Mouse (Mus musculus): Measurements from ENCODE around the gene Pwp1. TPM values are rescaled to one million over a fixed set of nuclear protein-coding genes. Genes with fewer than 3 reads are reported as not detected.
"Not testable (repeated sequence)": the region's sequence is repeated elsewhere in the genome, so short reads cannot be mapped to it uniquely, and the experiment has no call there.

The Pwp1 gene
- 10 to 100 TPM; 18.0 to 19.9 TPM for total RNA-seq (2021)
- polyA plus RNA-seq (2012; rRNA removed) = 3.8 and 4.6 TPM in 2 replicates
- long read RNA-seq, transcript Pwp1-201 (15 exons, 2,572 nt) = major isoform, 13 of 13 reads
- long read RNA-seq, partial matches to known transcripts = 0 of 13 reads
- long read RNA-seq, other reads (novel, unspliced or antisense) = 0 of 13 reads

DNA sequence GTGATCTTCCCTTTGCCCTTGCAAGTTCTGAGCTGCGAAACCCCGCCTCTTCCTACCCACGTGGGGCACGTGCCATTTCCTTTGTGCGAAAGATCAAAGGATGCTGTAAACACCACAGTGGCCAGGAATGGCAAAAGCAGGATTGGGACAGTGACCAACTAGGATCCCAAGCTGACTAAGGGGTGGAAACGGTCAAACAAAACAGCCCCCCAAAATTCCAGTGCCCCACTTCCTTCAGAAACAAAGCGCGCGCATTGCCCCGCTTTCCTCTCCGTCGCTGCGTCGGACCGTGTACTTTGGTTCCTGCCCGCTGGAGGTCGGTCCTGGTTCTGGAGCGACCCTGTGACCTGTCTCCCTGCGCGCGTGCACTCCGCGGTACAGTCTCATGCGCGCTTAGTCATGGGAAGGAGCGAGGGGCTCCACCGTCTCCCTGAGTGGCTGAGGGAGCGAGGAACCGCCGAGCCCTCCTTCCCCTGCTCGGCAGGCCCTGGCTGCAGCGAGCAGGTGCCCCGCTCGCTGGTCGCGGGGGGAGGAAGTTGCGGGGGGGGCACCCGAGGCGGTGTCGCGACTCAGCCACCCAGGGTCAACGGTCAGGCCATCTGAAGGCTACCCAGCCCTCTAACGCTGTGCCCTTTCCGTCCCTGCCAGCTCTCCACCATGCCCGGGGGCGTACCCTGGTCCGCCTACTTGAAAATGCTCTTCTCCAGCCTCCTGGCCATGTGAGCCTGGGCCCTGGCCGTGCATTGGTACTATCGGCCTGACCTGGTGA is at the start of gene Pwp1:
Pwp1 (plus strand) TSS at position 410 of the 769 bp plus-strand sequence.
- peak; percentile 55 for DNase-seq

DNA sequence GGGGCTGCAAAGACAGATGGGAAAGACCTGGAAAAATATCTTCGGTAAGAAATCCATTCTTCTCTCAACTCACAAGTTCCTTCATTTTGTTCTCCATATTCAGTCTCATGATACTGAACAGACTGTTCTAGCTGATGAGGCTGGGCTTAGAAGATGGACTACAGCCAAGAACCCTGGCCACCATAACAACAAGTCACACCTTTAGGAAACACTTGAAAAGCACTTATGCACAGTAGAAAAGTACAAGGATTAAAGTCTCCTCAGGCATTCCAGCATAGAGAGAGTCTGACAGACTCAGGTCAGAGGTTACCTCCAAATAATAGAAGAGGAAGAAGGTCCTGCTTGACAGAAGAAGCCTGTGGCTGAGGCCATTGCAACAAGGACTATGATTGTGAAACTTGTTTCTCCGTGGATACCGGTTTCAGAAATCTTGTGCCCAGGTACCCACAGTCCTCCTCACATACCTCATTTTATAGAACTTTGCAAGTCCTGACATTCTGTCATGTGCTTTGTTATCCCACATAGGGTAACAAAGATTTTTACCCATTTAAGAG is 7.1 kb upstream of the Pwp1 start:
- DNase-seq = not testable (repeated sequence)

DNA sequence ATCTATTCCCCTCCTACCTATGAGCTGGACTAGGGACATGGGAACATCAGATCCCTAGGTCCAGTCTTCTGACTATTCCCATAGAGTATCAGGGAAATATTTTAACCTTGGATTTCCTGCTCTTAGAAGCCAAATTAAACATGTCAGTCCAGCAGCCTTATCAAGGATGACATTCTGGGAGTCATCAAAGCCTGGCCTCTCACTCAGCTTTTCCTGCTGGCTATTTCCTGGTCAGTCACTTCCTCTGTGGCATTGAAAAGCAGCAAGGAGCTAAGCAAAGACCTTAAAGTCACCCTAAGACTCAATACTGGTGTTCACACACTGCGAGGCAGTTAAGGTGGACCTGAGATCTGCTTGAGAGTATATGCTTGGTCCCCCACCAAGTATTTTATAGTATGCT is 5.5 kb upstream of the Pwp1 start:
- DNase-seq = not testable (repeated sequence)

DNA sequence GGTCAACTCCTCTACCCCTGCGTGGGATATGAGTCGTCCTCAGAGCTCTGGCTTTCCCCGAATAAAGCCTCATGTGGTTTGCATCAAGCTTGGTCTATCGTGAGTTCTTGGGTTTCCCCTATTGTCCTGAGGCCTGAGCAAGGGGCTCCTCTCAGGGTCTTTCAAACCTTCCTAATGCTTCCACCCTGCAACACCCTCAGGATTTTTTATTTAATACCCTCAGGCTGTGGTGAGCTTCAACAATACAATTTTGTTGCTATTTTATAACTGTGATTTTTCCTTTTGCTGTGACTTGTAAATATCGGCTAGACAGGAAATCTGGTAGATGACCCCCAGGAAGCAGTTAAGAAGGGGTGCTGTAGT is 591 bp upstream of the Pwp1 start:
- not testable (repeated sequence) for DNase-seq

GRCm38 (mm10) chr10:85846105-85846862 is 17.0 kb downstream of the Pwp1 start:
- DNase-seq = no peak

- peak; percentile 95 for DNase-seq
Measured at GRCm38 (mm10) chr10:85871698-85872478, 42.6 kb downstream of the Pwp1 start.

DNA sequence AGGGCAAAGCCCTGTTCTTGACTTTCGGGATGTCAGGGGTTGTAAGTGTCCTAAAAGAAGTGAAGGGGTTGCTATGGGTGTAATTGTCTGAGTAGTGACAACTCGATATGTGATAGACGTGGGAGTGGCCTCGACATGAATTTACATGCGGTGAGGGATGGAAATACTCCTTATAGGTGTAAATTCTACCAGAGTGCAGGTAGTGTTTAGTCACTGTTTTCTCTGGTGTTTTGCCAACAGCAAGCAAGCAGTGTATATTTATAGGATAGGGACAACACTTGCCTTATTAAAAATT is 43.1 kb downstream of the Pwp1 start:
- DNase-seq = no peak

DNA sequence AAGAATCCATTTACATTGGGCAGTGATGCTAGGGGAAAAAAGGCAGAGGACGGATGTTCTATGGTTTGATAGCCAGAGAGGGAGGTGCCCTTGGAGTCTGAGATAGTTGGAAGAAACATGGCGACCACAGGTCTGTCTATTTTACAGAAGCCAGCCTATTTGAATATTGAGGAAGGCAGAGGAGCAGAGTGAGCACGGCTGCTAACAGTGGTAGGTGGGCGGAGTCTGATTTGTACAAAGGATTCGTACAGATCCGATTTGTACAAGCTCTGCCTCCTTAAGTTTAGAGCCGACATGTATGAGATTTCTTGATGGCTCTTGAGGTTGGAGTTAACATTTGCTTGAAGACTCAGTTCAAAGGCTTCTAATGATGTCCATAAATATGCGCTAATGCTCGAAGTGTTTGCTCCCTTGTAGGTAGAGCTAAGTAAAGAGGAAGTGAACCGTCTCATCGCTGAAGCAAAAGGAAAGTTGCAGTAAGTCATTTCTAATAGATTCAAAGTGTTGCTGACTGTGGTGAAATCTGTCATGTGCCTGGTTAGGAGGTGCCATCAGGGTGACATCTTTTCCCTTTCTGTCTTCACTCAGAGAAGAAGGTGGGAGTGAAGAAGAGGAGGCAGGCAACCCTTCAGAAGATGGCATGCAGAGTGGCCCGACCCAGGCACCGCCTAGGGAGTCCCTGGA is 44.7 kb downstream of the Pwp1 start:
- no peak for DNase-seq

DNA sequence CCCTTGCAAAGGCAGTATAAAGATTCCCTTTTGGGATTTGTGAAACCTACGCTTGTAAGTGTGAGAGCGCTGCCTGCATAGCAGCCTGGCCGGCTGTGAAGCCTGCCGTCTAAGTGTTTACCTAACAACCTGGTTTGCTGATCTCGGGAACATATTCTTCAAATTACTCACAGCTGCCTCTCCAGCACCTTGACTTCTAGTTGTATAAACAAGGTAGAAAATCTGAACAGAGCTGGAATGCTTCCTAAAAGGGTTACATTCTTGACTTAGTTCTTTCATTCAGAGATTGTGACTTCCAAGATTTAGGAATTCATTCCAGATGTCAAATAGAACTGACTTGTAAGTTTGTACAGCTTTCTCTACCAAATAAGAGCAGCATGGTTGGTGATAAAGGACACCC is 46.5 kb downstream of the Pwp1 start:
- DNase-seq = no peak

- DNase-seq = no peak
Measured at GRCm38 (mm10) chr10:85879886-85880486, 50.7 kb downstream of the Pwp1 start.

- peak; percentile 98 for DNase-seq
Measured at GRCm38 (mm10) chr10:85916498-85917309, 87.4 kb downstream of the Pwp1 start, which contains the start of gene Prdm4. Prdm4 (minus strand) TSS chr10:85917142.

- DNase-seq = peak; percentile 34
Measured at GRCm38 (mm10) chr10:85927676-85928445, 98.6 kb downstream of the Pwp1 start, which contains the start of gene Ascl4. Ascl4 (plus strand) TSS chr10:85927681.

GRCm38 (mm10) chr10:85928499-85929207 is 99.4 kb downstream of the Pwp1 start:
- DNase-seq = peak; percentile 77

GRCm38 (mm10) chr10:85929208-85929591 is 99.9 kb downstream of the Pwp1 start:
- no peak for DNase-seq

- no peak for DNase-seq
Measured at GRCm38 (mm10) chr10:85929962-85930361, 100.7 kb downstream of the Pwp1 start.

- DNase-seq = no peak
Measured at GRCm38 (mm10) chr10:85936280-85936965, 107.1 kb downstream of the Pwp1 start.

All from adrenal gland, adult 2 months (tissue).